Mouse (Mus musculus): ENCODE results near the gene Tmem251.

GRCm38 (mm10) chr12:102758936-102759335, 15.4 kb downstream of the Tmem251 start:
- TF ChIP-seq POLR2A (IDR thresholded peaks at IDR 0.05; ENCODE audit: control insufficient read depth, extremely low read depth, insufficient read depth, low read length, poor library complexity) (no peak), CTCF (IDR thresholded peaks at IDR 0.05; ENCODE audit: borderline replicate concordance, control insufficient read depth, extremely low read depth, insufficient read depth, low read length, poor library complexity) (no peak)
